Mouse (Mus musculus) liver, adult 2 months (tissue): ENCODE data around the gene Thumpd3. TPM values are rescaled to one million over a fixed set of nuclear protein-coding genes. Genes with fewer than 3 reads are reported as not detected.

Experiments
- DNase-seq: peaks from one replicate; pipeline ENCODE4 v3.0.0-alpha.2; 2011; ENCODE audit warnings: low read depth, low spot score; ENCODE audit errors: extremely low read depth
- H3K27ac ChIP-seq: fragments of 200-500 bp; replicated peaks from 2 replicates; pipeline ENCODE4 v1.5.1; 2012; ENCODE audit warnings: low read depth, mild to moderate bottlenecking, control low read depth, inconsistent platforms, low read length; ENCODE audit not compliant: insufficient read depth
- H3K27me3 ChIP-seq: fragments of 200-500 bp; 2 replicates; pipeline ENCODE4 v1.6.1; 2012; ENCODE audit warnings: mild to moderate bottlenecking, moderate library complexity, low read length, inconsistent platforms; ENCODE audit not compliant: control insufficient read depth, insufficient read depth
- H3K36me3 ChIP-seq: fragments of 200-500 bp; 2 replicates; pipeline ENCODE4 v1.6.1; 2012; ENCODE audit warnings: low read length, inconsistent platforms; ENCODE audit not compliant: control insufficient read depth, insufficient read depth
- H3K4me1 ChIP-seq: fragments of 200-500 bp; 2 replicates; pipeline ENCODE4 v1.6.1; 2011; ENCODE audit warnings: low read length; ENCODE audit not compliant: control insufficient read depth, insufficient read depth
- H3K4me3 ChIP-seq: fragments of 200-500 bp; 2 replicates; pipeline ENCODE4 v1.5.1; 2011; ENCODE audit warnings: low read depth, mild to moderate bottlenecking, control low read depth, low read length, moderate library complexity; ENCODE audit not compliant: insufficient read depth
- H3K79me2 ChIP-seq: fragments of 200-500 bp; 2 replicates; pipeline ENCODE4 v1.6.1; 2012; ENCODE audit warnings: inconsistent platforms, mild to moderate bottlenecking, low read length, moderate library complexity; ENCODE audit not compliant: control insufficient read depth, insufficient read depth
- H3K9ac ChIP-seq: fragments of 200-500 bp; 2 replicates; pipeline ENCODE4 v1.6.1; 2012; ENCODE audit warnings: low read depth, mild to moderate bottlenecking, control low read depth, inconsistent platforms, low read length
- CTCF ChIP-seq: fragments of 200-500 bp; IDR thresholded peaks from 2 replicates; pipeline ENCODE4 v1.5.1; 2011; ENCODE audit warnings: low read depth, low read length, control low read depth
- POLR2A ChIP-seq: fragments of 200-500 bp; IDR thresholded peaks from 2 replicates; pipeline ENCODE4 v1.6.1; 2011; ENCODE audit warnings: low read length, control low read depth; ENCODE audit not compliant: insufficient read depth; ENCODE audit errors: extremely low read depth
- WGBS: fragments of 180-500 bp; shearing (Covaris S2); methylation state at CpG from one replicate; pipeline ENCODE4 v1.1.7; 2018; 5-methylcytosine and 5-hydroxymethylcytosine counted together
- polyA plus RNA-seq: library from polyadenylated mRNA; depleted of rRNA; stranded (reverse); fragments of >200 nt; gene quantifications from 2 replicates; pipeline ENCODE4 v1.2.3, GENCODE M21; 2012
- total RNA-seq: library from RNA; depleted of rRNA; stranded (reverse); fragments of >200 nt; gene quantifications from 2 replicates; pipeline ENCODE4 v1.2.3, GENCODE M21; 2014

Thumpd3 gene
- total and polyA plus RNA-seq, 2 experiments: 6.3 to 20.1 TPM

DNA sequence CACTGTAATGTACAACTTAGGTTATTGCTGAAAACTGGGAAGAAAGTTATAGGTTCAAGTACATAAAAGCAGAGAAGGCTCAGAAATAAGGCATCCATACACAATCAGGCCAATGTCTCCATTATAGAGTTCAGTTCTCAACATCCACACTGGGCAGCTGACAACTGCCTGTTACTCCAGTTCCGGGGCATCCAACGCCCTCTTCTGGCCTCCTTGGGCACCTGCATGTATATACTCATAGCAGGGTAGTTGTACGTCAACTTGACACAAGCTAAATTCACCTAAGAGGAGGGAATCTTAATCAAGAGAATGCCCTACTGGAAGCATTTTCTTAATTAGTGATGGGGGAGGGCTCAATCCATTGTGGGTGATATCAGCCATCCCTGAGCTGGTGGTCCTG, 13.9 kb upstream of the Thumpd3 start:
- H3K36me3 ChIP-seq: no peaks in the 10 kb centered on the region
- H3K27me3 ChIP-seq: no peaks in the 10 kb centered on the region
- no peak for DNase-seq
- H3K4me3 ChIP-seq: no peak overlapping the region
- no peak overlapping the region for H3K9ac ChIP-seq
- H3K79me2 ChIP-seq: no peaks in the 10 kb centered on the region
- 81% methylated on average over 3 of the region's 3 CpGs for WGBS
- TF ChIP-seq POLR2A: no peak
- no peak for TF ChIP-seq CTCF
- no peaks in the 10 kb centered on the region for H3K4me1 ChIP-seq
- H3K27ac ChIP-seq: no peak overlapping the region

- 86% methylated on average over 2 of the region's 2 CpGs for WGBS
- no peak for DNase-seq
Measured at GRCm38 (mm10) chr6:113033185-113033584, 12.8 kb upstream of the Thumpd3 start.

GRCm38 (mm10) chr6:113034466-113034865, 11.6 kb upstream of the Thumpd3 start:
- H3K79me2 ChIP-seq: no peaks in the 10 kb centered on the region
- no peak for DNase-seq
- no peaks in the 10 kb centered on the region for H3K27me3 ChIP-seq
- TF ChIP-seq POLR2A (no peak), CTCF (no peak)
- H3K36me3 ChIP-seq: no peaks in the 10 kb centered on the region
- H3K9ac ChIP-seq: no peak overlapping the region
- no peak overlapping the region for H3K27ac ChIP-seq
- peaks cover 5% of the 10 kb centered on the region for H3K4me1 ChIP-seq
- 95% methylated on average over 6 of the region's 6 CpGs for WGBS
- H3K4me3 ChIP-seq: no peak overlapping the region

More at GRCm38 (mm10) chr6:113033185-113033584, 12.8 kb upstream of the Thumpd3 start:
- H3K4me1 ChIP-seq: no peaks in the 10 kb centered on the region
- H3K4me3 ChIP-seq: no peak overlapping the region
- H3K36me3 ChIP-seq: no peaks in the 10 kb centered on the region
- TF ChIP-seq CTCF: no peak
- no peak for TF ChIP-seq POLR2A
- H3K9ac ChIP-seq: no peak overlapping the region
- no peaks in the 10 kb centered on the region for H3K79me2 ChIP-seq
- H3K27me3 ChIP-seq: no peaks in the 10 kb centered on the region
- no peak overlapping the region for H3K27ac ChIP-seq

- H3K27me3 ChIP-seq: no peaks in the 10 kb centered on the region
- DNase-seq: peak; percentile 47
- no peak overlapping the region for H3K4me3 ChIP-seq
- H3K79me2 ChIP-seq: no peaks in the 10 kb centered on the region
- H3K4me1 ChIP-seq: peaks cover 5% of the 10 kb centered on the region
- TF ChIP-seq POLR2A (no peak), CTCF (peak; percentile 32; the same call in 1 of the 2 replicates)
- H3K36me3 ChIP-seq: no peaks in the 10 kb centered on the region
- WGBS: 54% methylated on average over 4 of the region's 4 CpGs
- H3K9ac ChIP-seq: no peak overlapping the region
- no peak overlapping the region for H3K27ac ChIP-seq
Measured at GRCm38 (mm10) chr6:113036463-113037175, 9.4 kb upstream of the Thumpd3 start.

- no peaks in the 10 kb centered on the region for H3K36me3 ChIP-seq
- H3K27me3 ChIP-seq: no peaks in the 10 kb centered on the region
- peak overlapping the region; percentile 65 for H3K27ac ChIP-seq
- WGBS: 2% methylated on average over 19 of the region's 19 CpGs
- H3K4me3 ChIP-seq: peak overlapping the region; percentile 11; the same call in 1 of the 2 replicates
- DNase-seq: peak; percentile 85
- peaks cover 5% of the 10 kb centered on the region for H3K4me1 ChIP-seq
- no peaks in the 10 kb centered on the region for H3K79me2 ChIP-seq
- peak overlapping the region; percentile 41 for H3K9ac ChIP-seq
- TF ChIP-seq CTCF (peak; percentile 91), POLR2A (no peak)
Measured at GRCm38 (mm10) chr6:113037946-113038734, 7.9 kb upstream of the Thumpd3 start.
